Mouse (Mus musculus) ES-E14 (cell line): ENCODE measurements around the gene 6430628N08Rik. TPM values are rescaled to one million over a fixed set of nuclear protein-coding genes. Genes with fewer than 3 reads are reported as not detected.

Source experiments
- DNase-seq: peaks from one replicate; pipeline ENCODE4 v3.0.0-alpha.2; 2013; ENCODE audit warnings: low read depth, low spot score
- H3K27ac ChIP-seq: 2 replicates; pipeline ENCODE4 v1.5.1; 2012; ENCODE audit warnings: low read depth, mild to moderate bottlenecking, low read length, moderate library complexity, mixed read lengths; ENCODE audit not compliant: poor library complexity, insufficient read depth, severe bottlenecking
- H3K36me3 ChIP-seq: 2 replicates; pipeline ENCODE4 v1.6.1; 2012; ENCODE audit warnings: mild to moderate bottlenecking, low read length, moderate library complexity, mixed read lengths; ENCODE audit not compliant: control insufficient read depth, poor library complexity, insufficient read depth, severe bottlenecking
- H3K4me1 ChIP-seq, 2 experiments: fragments of 150-350 bp in 1 of 2; sonication (generic) in 1 of 2; 2 replicates each; pipeline ENCODE4 v1.6.1; 2012; ENCODE audit warnings: low read length in 2 of 2, mild to moderate bottlenecking in 1 of 2, mixed read lengths in 1 of 2; ENCODE audit not compliant: control insufficient read depth in 2 of 2, insufficient read depth in 2 of 2, poor library complexity in 1 of 2
- H3K4me3 ChIP-seq, 2 experiments: fragments of 150-350 bp in 1 of 2; sonication (generic) in 1 of 2; 2 replicates each; pipeline ENCODE4 v1.5.1; 2012; ENCODE audit warnings: low read length in 2 of 2, low read depth in 1 of 2, mild to moderate bottlenecking in 1 of 2, mixed read lengths in 1 of 2; ENCODE audit not compliant: insufficient read depth in 1 of 2, poor library complexity in 1 of 2, severe bottlenecking in 1 of 2
- H3K9ac ChIP-seq: 2 replicates; pipeline ENCODE4 v1.6.1; 2012; ENCODE audit warnings: low read depth, mild to moderate bottlenecking, low read length, mixed read lengths; ENCODE audit not compliant: poor library complexity, insufficient read depth, severe bottlenecking
- H3K9me3 ChIP-seq: fragments of 150-350 bp; sonication (generic); 2 replicates; pipeline ENCODE4 v1.6.1; 2012; ENCODE audit warnings: low read depth, mild to moderate bottlenecking, low read length; ENCODE audit not compliant: control insufficient read depth, insufficient read depth
- CHD2 ChIP-seq: IDR thresholded peaks from 2 replicates; pipeline ENCODE4 v1.6.1; 2014; ENCODE audit warnings: mild to moderate bottlenecking, low read depth, low read length, inconsistent platforms
- HCFC1 ChIP-seq: IDR thresholded peaks from 2 replicates; pipeline ENCODE4 v1.6.1; 2012; ENCODE audit warnings: low read length, inconsistent platforms, borderline replicate concordance; ENCODE audit not compliant: insufficient read depth
- MAFK ChIP-seq: IDR thresholded peaks from 2 replicates; pipeline ENCODE4 v1.6.1; 2014; ENCODE audit warnings: mild to moderate bottlenecking, low read depth, low read length, inconsistent platforms; ENCODE audit not compliant: insufficient read depth
- ZC3H11A ChIP-seq: IDR thresholded peaks from 2 replicates; pipeline ENCODE4 v1.6.1; 2012; ENCODE audit warnings: low read depth, mild to moderate bottlenecking, inconsistent platforms, low read length, borderline replicate concordance
- ZNF384 ChIP-seq: IDR thresholded peaks from 2 replicates; pipeline ENCODE4 v1.6.1; 2012; ENCODE audit warnings: low read depth, low read length, inconsistent platforms
- in situ Hi-C, 2 experiments: fragments of 600-800 bp; cut with MboI; formaldehyde crosslinking; loops; one replicate each; pipeline ENCODE4 v1.15.1; 2025; ENCODE audit warnings: low sequenced_read_pairs in 2 of 2, inconsistent platforms in 1 of 2; ENCODE audit not compliant: unreplicated experiment in 2 of 2
- total RNA-seq: library from RNA; depleted of rRNA; stranded (reverse); fragments of 300-350 nt; gene quantifications from 2 replicates; pipeline ENCODE4 v1.2.3, GENCODE M21; 2012

The 6430628N08Rik gene
- total RNA-seq, 1 experiment: not detected

GRCm38 (mm10) chr4:115882195-115882594 lies 8.3 kb upstream of the 6430628N08Rik start:
- DNase-seq: no peak
- H3K4me1 ChIP-seq: peaks cover 0 to 6% of the 10 kb centered on the region in 2 experiments; a peak in 2 of 4 replicates
- H3K9me3 ChIP-seq: no peaks in the 10 kb centered on the region
- TF ChIP-seq CHD2: no peak
- TF ChIP-seq ZC3H11A: no peak
- no peak for TF ChIP-seq HCFC1
- TF ChIP-seq ZNF384: no peak
- TF ChIP-seq MAFK: no peak
- H3K4me3 ChIP-seq: no peak overlapping the region
- H3K27ac ChIP-seq: no peak overlapping the region
- in situ Hi-C loops: no loop called here
- no peak overlapping the region for H3K9ac ChIP-seq
- H3K36me3 ChIP-seq: no peaks in the 10 kb centered on the region

GRCm38 (mm10) chr4:115884022-115884421 lies 6.4 kb upstream of the 6430628N08Rik start, which contains the start of gene Kncn:
Gene Kncn (plus strand): TSS chr4:115884400.
- H3K9me3 ChIP-seq: no peaks in the 10 kb centered on the region
- no peak within 1 kb of the TSS for H3K9ac ChIP-seq
- H3K36me3 ChIP-seq: no peaks in the 10 kb centered on the region
- DNase-seq: no peak
- in situ Hi-C loops: no loop called here
- no peak within 1 kb of the TSS for H3K27ac ChIP-seq
- H3K4me1 ChIP-seq: no peaks in the 10 kb centered on the region
- no peak for TF ChIP-seq ZNF384
- TF ChIP-seq HCFC1: no peak
- no peak for TF ChIP-seq CHD2
- no peak for TF ChIP-seq ZC3H11A
- no peak for TF ChIP-seq MAFK
- H3K4me3 ChIP-seq: no peak within 1 kb of the TSS

- no peak overlapping the region for H3K9ac ChIP-seq
- in situ Hi-C loops: no loop called here
- TF ChIP-seq CHD2 (no peak), MAFK (no peak), HCFC1 (no peak), ZC3H11A (no peak)
- H3K9me3 ChIP-seq: no peaks in the 10 kb centered on the region
- peaks cover 0 to 1% of the 10 kb centered on the region in 2 experiments; a peak in 1 of 4 replicates for H3K4me1 ChIP-seq
- H3K4me3 ChIP-seq: no peak overlapping the region
- H3K27ac ChIP-seq: no peak overlapping the region
- H3K36me3 ChIP-seq: no peaks in the 10 kb centered on the region
- no peak for DNase-seq
Measured at GRCm38 (mm10) chr4:115885846-115886245, 4.6 kb upstream of the 6430628N08Rik start.

GRCm38 (mm10) chr4:115886875-115887274 lies 3.6 kb upstream of the 6430628N08Rik start:
- H3K9ac ChIP-seq: no peak overlapping the region
- H3K27ac ChIP-seq: no peak overlapping the region
- H3K36me3 ChIP-seq: no peaks in the 10 kb centered on the region
- no peaks in the 10 kb centered on the region for H3K9me3 ChIP-seq
- no peak for TF ChIP-seq MAFK
- TF ChIP-seq CHD2: no peak
- no peak for TF ChIP-seq HCFC1
- no peak for TF ChIP-seq ZC3H11A
- no peak for TF ChIP-seq ZNF384
- DNase-seq: no peak
- in situ Hi-C loops: no loop called here
- peaks cover 0 to 1% of the 10 kb centered on the region in 2 experiments; a peak in 1 of 4 replicates for H3K4me1 ChIP-seq
- no peak overlapping the region for H3K4me3 ChIP-seq

- Histone ChIP-seq H3K36me3 (no peaks in the 10 kb centered on the region), H3K4me1 (peaks cover 0 to 4% of the 10 kb centered on the region in 2 experiments; a peak in 1 of 4 replicates), H3K9ac (no peak overlapping the region), H3K4me3 (peak overlapping the region; percentile 34 to 52; a peak in 2 of 4 replicates), H3K9me3 (no peaks in the 10 kb centered on the region), H3K27ac (no peak overlapping the region)
- in situ Hi-C loops: loop anchor here in 1 of 2 experiments (10.0 kb wide), 1 partner anchor 155 kb away; the partner anchor contains the start of gene Efcab14
- DNase-seq: peak; percentile 30
- TF ChIP-seq MAFK (no peak), ZC3H11A (no peak)
Measured at GRCm38 (mm10) chr4:115890066-115890465, 399 bp upstream of the 6430628N08Rik start.
